Mouse (Mus musculus) forebrain, embryonic 11.5 days (tissue): ENCODE measurements around the gene Sde2. TPM values are rescaled to one million over a fixed set of nuclear protein-coding genes. Genes with fewer than 3 reads are reported as not detected.

Source experiments
- ATAC-seq: fragments of 200-750 bp; cut with Nextera tagmentation; replicated peaks from 2 replicates; pipeline ENCODE4 v1.8.0; 2017; ENCODE audit warnings: moderate TSS enrichment; ENCODE audit not compliant: low FRiP score
- DNase-seq: peaks from one replicate; pipeline ENCODE4 v3.0.0-alpha.2; 2017; ENCODE audit warnings: low spot score
- H3K27ac ChIP-seq: fragments of 300-500 bp; sonication (generic); 2 replicates; pipeline ENCODE4 v1.5.1; 2014; ENCODE audit warnings: low read depth, low read length
- H3K27me3 ChIP-seq: fragments of 300-500 bp; sonication (generic); 2 replicates; pipeline ENCODE4 v1.6.1; 2014; ENCODE audit warnings: mild to moderate bottlenecking, low read length, mixed read lengths; ENCODE audit not compliant: control insufficient read depth, insufficient read depth
- H3K36me3 ChIP-seq: fragments of 300-500 bp; sonication (generic); 2 replicates; pipeline ENCODE4 v1.6.1; 2014; ENCODE audit warnings: mild to moderate bottlenecking, low read length, moderate library complexity, mixed read lengths; ENCODE audit not compliant: control insufficient read depth, insufficient read depth
- H3K4me1 ChIP-seq: fragments of 300-500 bp; sonication (generic); replicated peaks from 2 replicates; pipeline ENCODE4 v1.6.1; 2014; ENCODE audit warnings: low read length, mixed read lengths; ENCODE audit not compliant: control insufficient read depth, insufficient read depth
- H3K4me2 ChIP-seq: fragments of 300-500 bp; sonication (generic); 2 replicates; pipeline ENCODE4 v1.6.1; 2014; ENCODE audit warnings: low read depth, mild to moderate bottlenecking, low read length, moderate library complexity, mixed read lengths; ENCODE audit not compliant: severe bottlenecking
- H3K4me3 ChIP-seq: fragments of 300-500 bp; sonication (generic); 2 replicates; pipeline ENCODE4 v1.5.1; 2014; ENCODE audit warnings: low read depth, low read length
- H3K9ac ChIP-seq: fragments of 300-500 bp; sonication (generic); 2 replicates; pipeline ENCODE4 v1.6.1; 2014; ENCODE audit warnings: low read length
- H3K9me3 ChIP-seq: fragments of 300-500 bp; sonication (generic); 2 replicates; pipeline ENCODE4 v1.6.1; 2016; ENCODE audit warnings: low read length, mixed read lengths; ENCODE audit not compliant: control insufficient read depth
- WGBS: fragments of 180-500 bp; shearing (Covaris S2); extraction: QIAGEN DNeasy Blood & Tissue Kit; methylation state at CpG from one replicate; pipeline ENCODE4 v1.1.7; 2014; 5-methylcytosine and 5-hydroxymethylcytosine counted together
- polyA plus RNA-seq: library from polyadenylated mRNA; unstranded; fragments of >200 nt; fragmentation: Nextera tagmentation; extraction: Ambion mirVana; gene quantifications from 2 replicates; pipeline ENCODE4 v1.2.1, GENCODE M21; 2014

Sde2 gene
- polyA plus RNA-seq, 1 experiment from 2014 or later, result 33.8 TPM

DNA sequence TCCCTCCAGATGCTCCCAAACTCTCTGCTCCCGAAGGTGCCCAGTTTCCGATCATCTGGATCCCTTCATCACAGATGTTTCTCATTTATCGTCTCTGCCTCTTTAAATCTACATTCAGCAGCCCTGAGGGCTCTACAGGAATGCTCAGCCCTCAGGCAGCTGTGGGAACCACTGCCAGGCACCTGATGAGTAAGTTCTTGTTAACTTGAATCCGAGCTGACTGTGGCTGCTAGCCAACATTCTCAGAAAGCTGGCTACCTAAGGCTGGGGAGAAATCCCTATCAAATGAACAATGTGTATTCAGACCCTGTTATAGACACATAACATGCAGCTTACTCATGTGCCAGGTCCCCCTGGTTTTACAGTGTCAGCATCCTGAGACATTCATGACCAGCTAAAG is 62.9 kb downstream of the Sde2 start:
- Histone ChIP-seq H3K4me3 (no peak overlapping the region), H3K27ac (no peak overlapping the region), H3K4me1 (no peaks in the 10 kb centered on the region), H3K27me3 (no peaks in the 10 kb centered on the region), H3K9ac (no peak overlapping the region), H3K4me2 (no peak overlapping the region), H3K36me3 (no peaks in the 10 kb centered on the region), H3K9me3 (no peaks in the 10 kb centered on the region)
- DNase-seq, result no peak
- WGBS, result 75% methylated on average over 4 of the region's 4 CpGs
- no peak for ATAC-seq

DNA sequence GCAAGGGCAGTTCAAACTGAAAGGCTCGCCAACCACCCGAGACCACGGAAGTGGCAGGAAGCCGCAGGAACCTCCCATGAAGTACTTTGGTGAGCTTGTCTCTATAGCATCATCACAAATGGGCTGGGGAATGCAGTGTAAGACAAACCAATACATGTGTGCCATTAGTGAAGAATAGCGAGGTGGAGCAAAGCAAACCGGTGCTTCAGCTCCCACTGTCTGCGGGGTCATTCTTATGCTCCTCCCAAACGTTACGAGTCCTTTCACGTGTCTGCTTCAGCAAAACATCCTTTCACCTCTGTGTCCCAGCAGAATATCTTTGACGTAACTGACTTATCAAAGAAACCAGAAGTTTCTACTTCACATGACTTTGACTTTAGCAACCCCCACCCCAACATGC is 65.5 kb downstream of the Sde2 start:
- Histone ChIP-seq H3K27me3 (no peaks in the 10 kb centered on the region), H3K9ac (no peak overlapping the region), H3K4me2 (no peak overlapping the region), H3K4me3 (no peak overlapping the region), H3K9me3 (no peaks in the 10 kb centered on the region), H3K36me3 (no peaks in the 10 kb centered on the region), H3K27ac (no peak overlapping the region), H3K4me1 (no peaks in the 10 kb centered on the region)
- DNase-seq (no peak), ATAC-seq (no peak)
- 91% methylated on average over 11 of the region's 11 CpGs for WGBS

DNA sequence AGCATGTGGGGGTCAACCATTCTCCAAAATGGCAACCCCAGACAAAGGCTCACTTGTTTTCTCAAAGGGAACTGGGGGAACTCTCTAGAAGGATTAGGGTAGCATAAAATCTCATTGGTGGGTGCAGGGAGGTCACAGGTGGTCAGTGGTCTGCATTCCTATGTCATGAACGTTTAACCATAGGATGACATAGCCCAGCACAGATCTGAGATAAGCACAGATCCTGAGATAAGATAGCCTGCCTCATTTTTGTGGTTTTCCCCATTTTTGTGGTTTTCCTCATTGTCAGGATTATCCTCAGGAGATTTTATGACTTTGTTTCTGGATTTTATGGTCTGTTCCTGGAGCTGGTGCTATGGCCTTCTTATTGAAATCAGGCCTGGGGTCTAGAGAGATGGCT is 66.1 kb downstream of the Sde2 start:
- Histone ChIP-seq H3K4me2 (no peak overlapping the region), H3K4me1 (no peaks in the 10 kb centered on the region), H3K9me3 (no peaks in the 10 kb centered on the region), H3K9ac (no peak overlapping the region), H3K36me3 (no peaks in the 10 kb centered on the region), H3K4me3 (no peak overlapping the region), H3K27me3 (no peaks in the 10 kb centered on the region), H3K27ac (no peak overlapping the region)
- 62% methylated on average over 1 of the region's 1 CpGs for WGBS
- ATAC-seq, result no peak
- no peak for DNase-seq

Other genes with a start within 250 kb of the Sde2 start
- 28.0 and 31.0 TPM in 2 replicates for gene Lin9, start 210.0 kb upstream of the Sde2 start, polyA plus RNA-seq
- 0.11 TPM in 1 of 2 replicates, not detected in the other for gene Mixl1, start 154.1 kb upstream of the Sde2 start, polyA plus RNA-seq
- 21.6 and 22.8 TPM in 2 replicates for gene Acbd3, start 125.1 kb upstream of the Sde2 start, polyA plus RNA-seq
- 3,157 and 3,206 TPM in 2 replicates for gene H3f3a, start 37.2 kb upstream of the Sde2 start, polyA plus RNA-seq
- not detected in 2 replicates for gene Lefty2, start 42.0 kb downstream of the Sde2 start, polyA plus RNA-seq
- 111 and 121 TPM in 2 replicates for gene Pycr2, start 53.2 kb downstream of the Sde2 start, polyA plus RNA-seq
- gene Lefty1, start 83.9 kb downstream of the Sde2 start, polyA plus RNA-seq, result 0.45 and 0.51 TPM in 2 replicates
- gene Tmem63a, start 91.2 kb downstream of the Sde2 start, polyA plus RNA-seq, result 2.7 and 3.0 TPM in 2 replicates
- 0.65 and 1.1 TPM in 2 replicates for gene Ephx1, start 169.8 kb downstream of the Sde2 start, polyA plus RNA-seq
- 0.09 TPM in 1 of 2 replicates, not detected in the other for gene 9130409I23Rik, start 200.1 kb downstream of the Sde2 start, polyA plus RNA-seq